Mouse (Mus musculus): ENCODE results near the gene Hdac10. TPM values are rescaled to one million over a fixed set of nuclear protein-coding genes. Genes with fewer than 3 reads are reported as not detected.

Gene Hdac10
- polyA plus RNA-seq, 1 experiment: 46.9 TPM

DNA sequence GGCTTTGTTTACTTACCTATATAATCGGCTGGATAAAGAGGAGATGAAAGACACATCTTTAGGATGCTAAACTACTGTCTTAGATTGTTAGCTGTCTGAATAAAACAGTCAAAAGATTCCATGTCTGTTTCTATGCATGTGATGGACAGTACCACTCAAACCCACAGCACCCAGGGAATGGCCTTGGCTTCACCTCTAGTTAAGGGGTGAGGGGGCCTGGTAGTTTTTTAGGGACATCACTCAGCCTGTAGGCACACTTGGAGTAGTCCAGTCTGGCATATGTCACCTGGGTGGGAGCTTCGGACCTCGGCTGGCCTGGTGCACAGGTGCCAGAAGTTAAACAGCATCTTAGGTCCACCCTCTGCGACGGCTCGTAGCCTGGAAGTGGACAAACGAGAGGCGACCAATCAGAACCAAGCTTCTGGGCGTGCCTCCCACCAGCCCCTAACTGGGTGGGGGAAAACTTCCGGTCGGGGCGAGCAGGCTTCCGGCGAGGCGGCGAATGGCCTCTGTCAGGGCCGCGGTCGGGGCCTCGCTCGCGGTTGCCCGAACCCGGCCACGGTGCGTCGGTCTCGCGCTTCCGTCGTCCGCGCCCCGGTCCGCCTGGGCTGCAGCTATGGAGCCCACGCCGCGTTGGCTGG lies 39.8 kb downstream of the Hdac10 start, which contains the start of gene Selenoo:
Gene Selenoo, plus strand, starts transcription at position 478 of the 641 bp plus-strand sequence.
- TF ChIP-seq CTCF (IDR thresholded peaks at IDR 0.05; ENCODE audit: insufficient read depth, low read length): no peak
- peak; percentile 91 for TF ChIP-seq POLR2A (IDR thresholded peaks at IDR 0.05; ENCODE audit: borderline replicate concordance, extremely low read depth, low read depth, low read length)
- Histone ChIP-seq H3K4me3 (replicated peaks; ENCODE audit: extremely low read depth, low read depth, low read length) (peak within 1 kb of the TSS; percentile 80), H3K4me1 (ENCODE audit: control insufficient read depth, insufficient read depth, low read length) (no peaks in the 10 kb centered on the region)
- 2% methylated on average over 38 of the region's 38 CpGs for WGBS
- DNase-seq: peak; percentile 89

DNA sequence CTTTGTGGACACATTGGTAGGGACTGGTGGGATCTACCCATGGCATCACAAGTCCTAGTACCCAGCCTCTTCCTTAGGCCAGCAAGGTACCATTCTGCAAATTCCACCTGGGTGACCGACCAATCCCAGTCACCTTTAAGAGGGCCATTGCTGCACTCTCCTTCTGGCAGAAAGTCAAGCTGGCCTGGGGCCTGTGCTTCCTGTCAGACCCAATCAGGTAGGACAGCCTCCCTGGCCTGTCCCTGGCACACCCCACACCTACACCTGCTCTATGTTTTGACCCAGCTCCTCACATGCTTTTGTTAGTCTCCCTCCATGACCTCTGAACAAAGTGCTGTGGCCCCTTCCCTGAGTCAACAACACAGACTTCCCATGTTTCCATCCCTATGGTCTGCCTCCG lies 43.7 kb downstream of the Hdac10 start:
- no peak for DNase-seq
- no peak overlapping the region for H3K4me3 ChIP-seq (replicated peaks; ENCODE audit: extremely low read depth, low read depth, low read length)
- H3K4me1 ChIP-seq (ENCODE audit: control insufficient read depth, insufficient read depth, low read length): no peaks in the 10 kb centered on the region
- TF ChIP-seq POLR2A (IDR thresholded peaks at IDR 0.05; ENCODE audit: borderline replicate concordance, extremely low read depth, low read depth, low read length) (no peak), CTCF (IDR thresholded peaks at IDR 0.05; ENCODE audit: insufficient read depth, low read length) (no peak)
- WGBS: 79% methylated on average over 2 of the region's 2 CpGs

DNA sequence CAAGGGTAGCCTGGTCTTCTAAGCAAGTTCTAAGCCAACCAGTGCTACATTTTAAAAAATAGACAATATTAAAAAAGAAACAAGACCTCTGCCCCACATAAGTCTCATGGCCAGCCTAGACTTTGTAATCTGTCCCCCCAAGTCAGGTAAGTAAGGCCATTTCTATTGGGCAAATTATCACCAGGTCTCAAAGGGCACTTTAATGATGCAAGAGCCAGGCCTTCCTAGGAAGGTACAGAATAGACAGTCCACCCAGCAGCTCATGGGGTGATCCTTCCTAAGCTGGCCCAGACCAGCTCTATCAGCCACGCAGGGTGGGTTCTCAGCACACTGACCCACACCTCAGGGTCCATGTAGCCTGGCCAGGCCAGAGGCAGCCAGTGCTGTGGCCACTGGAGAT lies 44.6 kb downstream of the Hdac10 start:
- TF ChIP-seq POLR2A (IDR thresholded peaks at IDR 0.05; ENCODE audit: borderline replicate concordance, extremely low read depth, low read depth, low read length): no peak
- no peak for DNase-seq
- Histone ChIP-seq H3K4me1 (ENCODE audit: control insufficient read depth, insufficient read depth, low read length) (no peaks in the 10 kb centered on the region), H3K4me3 (replicated peaks; ENCODE audit: extremely low read depth, low read depth, low read length) (no peak overlapping the region)
- WGBS: 100% methylated on average over 1 of the region's 1 CpGs

DNA sequence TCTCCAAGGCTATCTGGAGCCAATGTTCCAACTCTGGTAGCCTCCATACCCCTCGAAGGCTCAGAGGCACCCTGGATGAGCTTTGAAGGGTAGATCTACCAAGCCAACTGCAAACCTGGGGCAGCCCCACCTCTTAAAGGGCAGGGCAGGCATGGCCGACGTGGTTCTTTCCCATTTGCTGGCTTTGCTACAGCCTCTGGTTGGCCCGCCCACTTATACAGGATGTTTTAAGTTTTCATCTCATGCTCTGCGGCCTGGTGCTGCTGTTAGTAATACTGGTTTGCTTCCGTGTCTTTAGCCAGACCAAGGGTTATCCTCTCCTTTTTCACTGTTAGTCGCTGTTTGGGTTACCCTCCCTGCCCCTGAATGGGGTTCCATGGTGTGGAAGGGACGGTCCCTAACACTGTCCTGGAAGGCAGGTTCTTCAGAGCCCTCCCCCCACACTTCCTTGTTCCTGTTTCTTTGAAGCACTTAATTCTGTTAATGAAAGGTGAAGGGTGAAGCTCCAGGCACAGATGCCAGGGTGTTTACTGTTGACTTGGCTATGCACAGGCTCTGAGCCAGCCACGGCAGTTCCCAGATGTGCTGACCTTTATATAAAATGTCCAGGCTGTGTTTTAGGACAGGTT lies 50.2 kb downstream of the Hdac10 start:
- H3K4me1 ChIP-seq (ENCODE audit: control insufficient read depth, insufficient read depth, low read length): peaks cover 14% of the 10 kb centered on the region; the same call in 1 of the 2 replicates
- peak; percentile 29; the same call in 1 of the 2 replicates for TF ChIP-seq POLR2A (IDR thresholded peaks at IDR 0.05; ENCODE audit: borderline replicate concordance, extremely low read depth, low read depth, low read length)
- no peak for TF ChIP-seq CTCF (IDR thresholded peaks at IDR 0.05; ENCODE audit: insufficient read depth, low read length)
- 14% methylated on average over 9 of the region's 9 CpGs for WGBS
- H3K4me3 ChIP-seq (replicated peaks; ENCODE audit: extremely low read depth, low read depth, low read length): peak overlapping the region; percentile 22
- peak; percentile 47 for DNase-seq

DNA sequence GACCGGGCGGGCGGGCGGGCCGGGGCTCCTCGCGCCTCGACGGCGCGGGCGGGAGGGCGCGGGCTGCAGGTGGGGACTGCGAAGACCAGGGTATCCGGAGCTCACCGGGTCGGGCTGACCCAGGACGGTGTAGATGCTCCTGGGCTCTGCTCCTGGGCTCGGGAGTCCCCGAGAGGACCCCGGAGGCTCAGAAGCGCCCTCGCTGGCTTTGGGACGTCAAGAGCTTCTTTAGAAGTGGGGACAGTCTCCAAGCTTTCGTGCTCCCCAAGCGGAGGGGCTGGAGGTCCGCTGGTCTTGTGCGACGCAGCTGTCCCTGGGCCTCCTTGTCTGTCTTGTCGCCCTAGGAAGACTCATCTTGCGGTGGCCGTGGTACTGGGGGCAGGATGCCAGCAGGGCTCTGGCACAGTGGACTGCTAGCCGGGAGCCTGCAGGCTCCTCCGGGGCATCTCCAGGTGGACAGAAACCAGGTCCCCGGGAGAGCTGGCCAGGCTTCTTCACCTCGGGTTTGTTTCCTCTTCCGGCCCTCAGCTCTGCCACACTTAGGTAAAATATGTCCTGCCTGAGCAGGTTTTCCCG lies 52.3 kb downstream of the Hdac10 start:
- H3K4me1 ChIP-seq (ENCODE audit: control insufficient read depth, insufficient read depth, low read length): peaks cover 14% of the 10 kb centered on the region; the same call in 1 of the 2 replicates

DNA sequence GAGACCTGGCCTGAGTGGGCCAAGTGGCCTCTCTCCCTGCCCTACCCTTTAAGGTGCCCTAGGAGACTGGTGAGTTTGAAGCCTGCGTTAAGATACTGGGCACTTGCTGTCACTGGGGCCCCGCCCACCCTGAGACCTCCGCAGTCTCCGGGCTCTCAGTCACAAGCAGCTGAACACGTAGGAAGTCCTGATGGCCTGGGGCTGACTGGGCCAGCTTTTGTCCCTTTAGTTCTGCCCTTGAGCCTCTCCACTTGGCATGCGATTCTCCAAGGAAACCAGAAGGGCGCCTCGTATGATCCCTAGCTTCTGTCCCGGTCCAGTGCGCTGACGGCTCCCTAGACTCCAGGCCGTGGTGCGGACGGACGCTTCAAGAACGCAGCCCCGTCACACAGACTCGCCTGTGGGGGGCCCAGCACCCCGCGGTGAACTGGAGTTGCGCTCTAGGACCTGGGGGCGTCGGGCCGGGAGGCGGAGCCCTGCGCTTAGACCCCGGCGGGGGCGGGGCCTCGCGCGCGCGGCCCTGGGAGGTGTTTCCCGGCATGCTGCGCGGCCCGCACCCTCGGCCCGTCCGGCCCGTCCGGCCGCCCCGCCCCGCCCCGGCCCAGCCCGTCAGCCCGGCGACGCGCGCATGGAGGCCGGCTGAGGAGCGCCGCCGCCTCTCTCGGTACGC lies 52.9 kb downstream of the Hdac10 start:
- peak; percentile 86 for DNase-seq
- TF ChIP-seq CTCF (IDR thresholded peaks at IDR 0.05; ENCODE audit: insufficient read depth, low read length) (no peak), POLR2A (IDR thresholded peaks at IDR 0.05; ENCODE audit: borderline replicate concordance, extremely low read depth, low read depth, low read length) (peak; percentile 51; the same call in 1 of the 2 replicates)
- Histone ChIP-seq H3K4me3 (replicated peaks; ENCODE audit: extremely low read depth, low read depth, low read length) (peak overlapping the region; percentile 98), H3K4me1 (ENCODE audit: control insufficient read depth, insufficient read depth, low read length) (peaks cover 14% of the 10 kb centered on the region; the same call in 1 of the 2 replicates)
- WGBS: under 1% methylated on average over 59 of the region's 59 CpGs

More for the DNA sequence above, 52.3 kb downstream of the Hdac10 start:
- no peak for TF ChIP-seq POLR2A (IDR thresholded peaks at IDR 0.05; ENCODE audit: borderline replicate concordance, extremely low read depth, low read depth, low read length)
- no peak for TF ChIP-seq CTCF (IDR thresholded peaks at IDR 0.05; ENCODE audit: insufficient read depth, low read length)
- peak; percentile 67 for DNase-seq
- under 1% methylated on average over 39 of the region's 39 CpGs for WGBS
- H3K4me3 ChIP-seq (replicated peaks; ENCODE audit: extremely low read depth, low read depth, low read length): peak overlapping the region; percentile 62

DNA sequence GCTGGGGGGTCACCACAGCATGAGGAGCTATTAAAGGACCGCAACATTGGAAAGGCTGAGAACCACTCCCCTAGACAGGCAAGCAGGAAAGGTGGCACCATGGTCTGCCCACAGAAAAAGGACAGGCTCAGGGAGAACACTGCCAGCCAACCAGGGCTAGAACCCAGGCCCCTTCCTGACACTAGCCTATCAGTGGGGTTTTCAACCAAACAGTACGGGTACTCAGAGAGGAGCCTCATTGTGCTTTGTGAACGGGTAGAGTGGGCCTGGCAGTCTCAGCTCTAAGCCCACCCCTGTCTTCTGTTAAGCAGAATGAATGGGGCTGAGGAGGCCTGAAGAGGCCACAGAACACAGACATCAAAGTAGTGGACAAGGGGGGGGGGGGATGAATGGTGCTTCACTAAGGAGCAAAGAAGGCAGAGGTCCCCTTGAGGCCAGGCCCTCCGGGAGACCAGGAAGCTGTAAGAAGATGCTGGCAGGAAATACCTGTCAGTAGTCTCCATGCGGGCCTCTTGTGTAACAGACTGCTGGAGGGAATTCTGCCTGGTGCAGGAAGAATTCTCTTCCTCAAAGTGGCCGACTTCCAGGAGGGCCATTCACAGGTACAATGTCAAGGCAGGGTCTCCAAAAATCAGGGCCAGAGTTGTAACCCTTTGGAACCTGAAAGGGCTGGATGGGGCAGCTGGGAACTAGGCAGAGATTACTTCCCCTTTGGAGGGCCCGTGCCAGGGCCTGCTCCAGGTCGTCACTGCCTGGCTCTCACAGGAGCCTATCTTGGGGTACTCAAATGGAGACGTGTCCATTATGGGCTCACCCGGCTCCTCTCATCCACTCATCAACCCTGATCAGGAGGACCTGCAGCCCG lies 53.7 kb downstream of the Hdac10 start, which contains the start of gene Trabd:
Gene Trabd, plus strand, starts transcription at position 512 of the 865 bp plus-strand sequence.
- WGBS: 17% methylated on average over 11 of the region's 11 CpGs
- peaks cover 14% of the 10 kb centered on the region; the same call in 1 of the 2 replicates for H3K4me1 ChIP-seq (ENCODE audit: control insufficient read depth, insufficient read depth, low read length)
- peak within 1 kb of the TSS; percentile 98 for H3K4me3 ChIP-seq (replicated peaks; ENCODE audit: extremely low read depth, low read depth, low read length)
- TF ChIP-seq POLR2A (IDR thresholded peaks at IDR 0.05; ENCODE audit: borderline replicate concordance, extremely low read depth, low read depth, low read length) (no peak), CTCF (IDR thresholded peaks at IDR 0.05; ENCODE audit: insufficient read depth, low read length) (no peak)
- DNase-seq: no peak

DNA sequence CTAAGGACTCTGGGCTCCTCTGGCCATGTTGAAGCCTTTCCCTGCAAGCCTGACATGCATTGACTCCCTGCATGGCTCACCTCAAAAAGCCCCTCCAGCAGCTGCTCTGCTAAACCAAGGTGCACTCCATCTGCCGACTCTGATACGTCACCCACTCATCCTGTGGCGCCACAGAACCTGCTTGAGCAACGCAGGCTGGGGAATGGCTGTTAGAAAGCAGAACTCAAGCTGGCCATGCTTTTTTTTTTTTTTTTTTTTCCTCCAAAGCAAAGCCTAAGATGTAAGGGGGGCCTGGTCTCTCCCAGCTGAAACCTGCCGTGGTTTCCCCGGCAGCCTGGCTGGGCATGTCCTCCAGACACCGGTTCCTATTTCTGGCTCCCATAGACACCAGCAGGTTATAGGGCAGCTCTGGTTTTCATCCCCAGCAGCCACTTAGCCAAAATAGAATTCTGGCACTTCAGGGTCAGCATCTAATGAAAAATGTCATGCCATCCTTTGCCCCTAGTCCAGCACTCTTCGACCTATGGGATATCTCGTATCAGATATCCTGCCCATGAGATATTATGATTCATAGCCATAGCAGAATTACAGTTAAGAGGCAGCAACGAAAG lies 54.4 kb downstream of the Hdac10 start:
- H3K4me3 ChIP-seq (replicated peaks; ENCODE audit: extremely low read depth, low read depth, low read length): no peak overlapping the region

More for the DNA sequence above, 54.4 kb downstream of the Hdac10 start:
- 66% methylated on average over 10 of the region's 10 CpGs for WGBS
- DNase-seq: no peak
- peaks cover 14% of the 10 kb centered on the region; the same call in 1 of the 2 replicates for H3K4me1 ChIP-seq (ENCODE audit: control insufficient read depth, insufficient read depth, low read length)
- TF ChIP-seq CTCF (IDR thresholded peaks at IDR 0.05; ENCODE audit: insufficient read depth, low read length): no peak

Other genes with a start within 250 kb of the Hdac10 start
- gene Ttll8, start 174.3 kb downstream of the Hdac10 start, polyA plus RNA-seq (2012; rRNA removed): 0.45 and 0.65 TPM in 2 replicates
- 29.5 and 30.2 TPM in 2 replicates for gene Mlc1, start 149.7 kb downstream of the Hdac10 start, polyA plus RNA-seq (2012; rRNA removed)
- 0.23 and 0.43 TPM in 2 replicates for gene Mov10l1, start 145.8 kb downstream of the Hdac10 start, polyA plus RNA-seq (2012; rRNA removed)
- gene Panx2, start 69.0 kb downstream of the Hdac10 start, polyA plus RNA-seq (2012; rRNA removed): 0.28 and 0.36 TPM in 2 replicates
- gene Trabd, start 53.6 kb downstream of the Hdac10 start, polyA plus RNA-seq (2012; rRNA removed): 49.3 and 64.3 TPM in 2 replicates
- 37.1 and 42.8 TPM in 2 replicates for gene Selenoo, start 39.6 kb downstream of the Hdac10 start, polyA plus RNA-seq (2012; rRNA removed)
- 27.1 and 30.3 TPM in 2 replicates for gene Tubgcp6, start 5.6 kb downstream of the Hdac10 start, polyA plus RNA-seq (2012; rRNA removed)
- gene Mapk12, start 12.0 kb upstream of the Hdac10 start, polyA plus RNA-seq (2012; rRNA removed): 28.2 and 32.2 TPM in 2 replicates
- 13.7 and 14.0 TPM in 2 replicates for gene Mapk11, start 20.9 kb upstream of the Hdac10 start, polyA plus RNA-seq (2012; rRNA removed)
- gene Plxnb2, start 52.1 kb upstream of the Hdac10 start, polyA plus RNA-seq (2012; rRNA removed): 204 and 210 TPM in 2 replicates
- 15.6 and 17.2 TPM in 2 replicates for gene Dennd6b, start 67.8 kb upstream of the Hdac10 start, polyA plus RNA-seq (2012; rRNA removed)
- 153 and 372 TPM in 2 replicates for gene Ppp6r2, start 82.9 kb upstream of the Hdac10 start, polyA plus RNA-seq (2012; rRNA removed)
- 188 and 208 TPM in 2 replicates for gene Sbf1, start 186.6 kb upstream of the Hdac10 start, polyA plus RNA-seq (2012; rRNA removed)
- 0.14 and 0.75 TPM in 2 replicates for gene Adm2, start 194.0 kb upstream of the Hdac10 start, polyA plus RNA-seq (2012; rRNA removed)
- 0.24 and 1.2 TPM in 2 replicates for gene Miox, start 205.7 kb upstream of the Hdac10 start, polyA plus RNA-seq (2012; rRNA removed)
- 81.7 and 84.4 TPM in 2 replicates for gene Lmf2, start 227.0 kb upstream of the Hdac10 start, polyA plus RNA-seq (2012; rRNA removed)
- gene Ncaph2, start 227.0 kb upstream of the Hdac10 start, polyA plus RNA-seq (2012; rRNA removed): 105 and 117 TPM in 2 replicates
- 57.7 and 65.5 TPM in 2 replicates for gene Sco2, start 245.1 kb upstream of the Hdac10 start, polyA plus RNA-seq (2012; rRNA removed)
- gene Tymp, start 248.3 kb upstream of the Hdac10 start, polyA plus RNA-seq (2012; rRNA removed): 14.4 and 21.5 TPM in 2 replicates